Mouse (Mus musculus): ENCODE measurements at regions not wholly inside any gene's neighbourhood (a gene's known extent, or its start where the extent isn't known, plus 50 kb on each side); places are given as distances from the start of the nearest gene placed in this dataset.

DNA sequence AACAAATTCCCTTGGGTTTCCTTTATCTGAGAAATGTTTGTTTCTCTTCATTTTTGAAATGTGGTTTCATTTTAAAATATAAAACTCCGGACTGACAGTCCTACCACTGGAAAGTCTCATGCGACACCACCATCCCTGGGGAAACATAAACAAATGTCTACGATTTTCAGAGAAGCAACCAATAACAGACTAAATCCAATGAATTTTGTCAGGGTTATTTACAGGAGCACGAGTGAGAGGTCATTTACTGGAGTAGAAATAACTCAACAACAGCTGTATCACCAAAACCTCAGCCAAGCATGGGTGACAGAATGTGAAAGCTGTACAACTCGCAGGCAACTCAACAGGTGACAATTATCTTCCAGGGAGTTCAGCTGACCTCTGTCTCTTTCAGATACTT, 200.5 kb downstream of the Fam76b start:
- Histone ChIP-seq H3K4me1 (replicated peaks) (peaks cover 21% of the 10 kb centered on the region; the same call in 1 of the 2 replicates), H3K27me3 (no peaks in the 10 kb centered on the region), H3K9ac (no peak overlapping the region), H3K27ac (replicated peaks) (no peak overlapping the region), H3K4me3 (no peak overlapping the region), H3K9me3 (no peaks in the 10 kb centered on the region), H3K36me3 (no peaks in the 10 kb centered on the region), H3K4me2 (no peak overlapping the region)
- ATAC-seq (ENCODE audit: low read depth): no peak
- 79% methylated on average over 5 of the region's 5 CpGs for WGBS

DNA sequence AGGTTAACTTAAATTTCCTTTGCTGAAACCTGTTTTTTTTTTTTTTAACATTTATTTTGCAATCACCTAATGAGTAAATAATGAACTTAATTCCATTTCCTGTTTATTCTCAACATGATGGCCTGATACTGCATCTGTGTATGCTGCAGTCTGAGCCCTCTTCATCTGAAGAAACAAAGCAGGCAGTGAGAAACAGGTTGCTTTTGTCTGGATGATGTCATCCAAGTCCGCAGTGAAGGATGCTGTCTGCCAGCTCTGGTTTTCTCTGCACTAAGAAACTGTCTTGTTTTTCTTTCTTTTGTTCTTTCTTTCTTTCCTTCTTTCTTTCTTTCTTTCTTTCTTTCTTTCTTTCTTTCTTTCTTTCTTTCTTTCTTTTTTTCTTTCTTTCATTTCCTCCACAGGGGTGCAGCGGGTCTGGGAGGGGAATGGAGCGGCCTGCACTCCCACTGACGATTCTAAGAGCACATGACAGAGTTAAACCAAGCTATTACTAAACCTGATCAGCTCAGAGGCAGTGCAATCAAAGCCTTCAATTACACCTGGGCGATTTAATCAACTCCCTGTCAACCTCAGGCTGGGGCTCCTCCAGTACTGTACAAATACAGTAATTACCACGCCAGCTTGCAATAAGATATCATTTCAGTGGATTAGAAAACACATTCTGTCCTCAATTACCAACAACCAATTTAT, 204.0 kb downstream of the Fam76b start:
- Histone ChIP-seq H3K27ac (replicated peaks) (peak overlapping the region; percentile 75), H3K27me3 (no peaks in the 10 kb centered on the region), H3K9ac (no peak overlapping the region), H3K36me3 (no peaks in the 10 kb centered on the region), H3K4me3 (no peak overlapping the region), H3K4me2 (no peak overlapping the region), H3K9me3 (no peaks in the 10 kb centered on the region), H3K4me1 (replicated peaks) (peaks cover 21% of the 10 kb centered on the region; the same call in 1 of the 2 replicates)
- ATAC-seq (ENCODE audit: low read depth): peak; percentile 96
- WGBS: 47% methylated on average over 6 of the region's 6 CpGs

DNA sequence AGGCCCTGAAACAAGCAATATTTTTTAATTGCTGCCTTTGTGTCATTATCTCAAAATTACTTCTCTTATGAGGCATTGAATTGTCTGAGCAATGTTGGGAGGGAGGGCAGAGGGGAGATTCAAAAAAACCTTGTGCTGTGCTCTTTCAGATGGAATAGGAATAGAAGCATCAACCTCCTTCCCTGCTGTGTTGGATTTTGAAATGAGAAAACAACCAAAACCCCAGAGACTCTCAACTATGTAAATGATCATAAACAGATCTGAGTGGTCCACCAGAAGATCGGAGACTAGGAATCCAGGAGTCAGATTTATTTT, 204.5 kb downstream of the Fam76b start:
- WGBS: 41% methylated on average over 1 of the region's 1 CpGs
- H3K9ac ChIP-seq: no peak overlapping the region
- H3K27me3 ChIP-seq: no peaks in the 10 kb centered on the region
- peaks cover 21% of the 10 kb centered on the region; the same call in 1 of the 2 replicates for H3K4me1 ChIP-seq (replicated peaks)
- no peak overlapping the region for H3K4me3 ChIP-seq
- H3K9me3 ChIP-seq: no peaks in the 10 kb centered on the region
- peak; percentile 87 for ATAC-seq (ENCODE audit: low read depth)
- no peak overlapping the region for H3K4me2 ChIP-seq
- H3K36me3 ChIP-seq: no peaks in the 10 kb centered on the region
- H3K27ac ChIP-seq (replicated peaks): peak overlapping the region; percentile 75

DNA sequence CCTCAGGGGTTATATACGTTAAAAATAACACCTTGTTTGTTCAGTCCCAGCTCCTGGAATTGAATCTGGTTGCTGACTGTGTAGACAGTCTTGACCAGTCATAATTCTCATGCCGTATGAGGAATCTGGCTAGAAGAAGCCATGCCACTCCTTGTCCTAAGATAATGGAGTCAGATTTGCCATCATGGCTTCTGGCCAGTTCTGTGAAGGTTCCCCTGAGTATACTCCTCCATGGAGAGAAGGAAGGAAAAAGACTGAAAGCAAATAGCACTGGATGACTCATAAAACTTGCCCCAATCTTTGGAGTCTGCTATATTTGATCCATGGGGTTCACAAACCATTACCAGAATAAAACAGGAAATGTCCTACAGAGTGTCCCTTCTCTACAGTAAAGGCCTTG, 208.0 kb downstream of the Fam76b start:
- Histone ChIP-seq H3K27ac (replicated peaks) (no peak overlapping the region), H3K9me3 (no peaks in the 10 kb centered on the region), H3K27me3 (no peaks in the 10 kb centered on the region), H3K4me3 (no peak overlapping the region), H3K9ac (no peak overlapping the region), H3K4me2 (no peak overlapping the region), H3K36me3 (no peaks in the 10 kb centered on the region), H3K4me1 (replicated peaks) (peaks cover 21% of the 10 kb centered on the region; the same call in 1 of the 2 replicates)
- ATAC-seq (ENCODE audit: low read depth): no peak
- WGBS: 83% methylated on average over 2 of the region's 2 CpGs

DNA sequence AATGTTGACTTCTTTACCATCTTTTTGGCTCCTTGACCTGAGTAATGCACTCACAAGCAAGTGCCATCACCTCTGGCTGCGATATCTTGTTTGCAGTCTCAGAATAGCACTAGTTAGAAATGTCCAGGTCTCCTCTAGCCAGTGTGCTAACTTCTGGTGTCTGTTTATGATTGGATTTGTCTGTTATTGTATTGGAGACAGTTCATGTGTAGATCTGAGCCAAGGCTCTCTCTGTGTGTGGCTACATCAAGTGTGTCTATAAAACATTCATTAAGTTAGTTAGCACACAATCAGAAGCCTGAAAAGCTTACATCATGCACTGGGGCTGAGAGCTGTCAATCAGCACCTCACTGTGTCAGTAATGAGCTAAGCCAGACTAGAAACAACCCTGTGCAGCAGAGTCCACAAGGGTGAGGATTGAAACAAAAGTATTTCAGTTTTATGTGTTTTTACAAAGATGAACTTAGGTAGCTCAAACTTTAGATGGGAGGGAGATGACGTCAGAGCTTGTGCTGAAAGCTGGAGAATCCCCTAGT, 214.5 kb downstream of the Fam76b start:
- H3K27me3 ChIP-seq: no peaks in the 10 kb centered on the region
- no peak for ATAC-seq (ENCODE audit: low read depth)
- WGBS: 75% methylated on average over 2 of the region's 2 CpGs

DNA sequence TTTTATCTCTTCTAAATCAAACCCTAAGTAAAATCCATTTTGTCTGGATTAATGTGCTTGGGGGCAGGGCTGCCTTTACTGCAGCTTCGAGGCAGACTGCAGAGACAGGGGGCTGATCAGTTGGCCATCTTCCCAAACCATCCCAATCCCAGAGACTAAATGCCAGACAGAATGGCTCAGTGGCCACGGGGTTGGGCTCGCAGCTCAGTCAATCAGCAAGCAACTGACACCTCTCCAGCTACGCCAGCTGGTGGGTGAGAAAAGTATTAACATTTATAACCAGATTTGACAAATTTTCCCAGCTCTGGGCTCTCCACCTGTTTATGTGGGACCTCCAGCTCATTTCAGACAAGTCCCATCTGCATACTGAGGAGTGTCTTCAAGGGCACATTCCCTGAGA, 220.7 kb downstream of the Fam76b start:
- Histone ChIP-seq H3K4me1 (replicated peaks) (peaks cover 4% of the 10 kb centered on the region; the same call in 1 of the 2 replicates), H3K36me3 (no peaks in the 10 kb centered on the region), H3K4me2 (no peak overlapping the region), H3K27me3 (no peaks in the 10 kb centered on the region), H3K9me3 (no peaks in the 10 kb centered on the region), H3K9ac (no peak overlapping the region), H3K4me3 (no peak overlapping the region), H3K27ac (replicated peaks) (no peak overlapping the region)
- 69% methylated on average over 4 of the region's 4 CpGs for WGBS
- no peak for ATAC-seq (ENCODE audit: low read depth)

More for the DNA sequence above, 214.5 kb downstream of the Fam76b start:
- no peaks in the 10 kb centered on the region for H3K9me3 ChIP-seq
- no peaks in the 10 kb centered on the region for H3K36me3 ChIP-seq
- no peak overlapping the region for H3K4me3 ChIP-seq
- no peaks in the 10 kb centered on the region for H3K4me1 ChIP-seq (replicated peaks)
- no peak overlapping the region for H3K4me2 ChIP-seq
- H3K27ac ChIP-seq (replicated peaks): no peak overlapping the region
- no peak overlapping the region for H3K9ac ChIP-seq

DNA sequence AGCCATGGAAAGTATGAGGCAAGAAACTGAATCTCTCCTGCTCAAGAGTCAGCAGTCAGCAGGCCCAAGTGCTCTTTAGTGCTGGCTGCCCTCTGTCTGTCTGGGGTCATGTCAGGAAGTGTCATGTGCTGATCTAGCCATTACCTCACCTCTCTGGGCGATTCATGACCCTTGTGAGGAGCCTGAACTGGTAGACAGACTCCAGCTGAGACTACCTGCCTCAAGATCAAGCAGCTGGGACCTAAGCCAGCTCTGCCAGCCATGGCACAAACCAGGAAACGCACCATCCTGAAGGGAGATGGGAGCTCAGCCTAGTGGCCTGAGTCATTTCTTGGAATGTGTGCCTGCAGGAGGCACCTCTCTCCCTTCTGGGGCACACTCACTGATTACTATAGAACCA, 221.2 kb upstream of the Sesn3 start:
- Histone ChIP-seq H3K9ac (no peak overlapping the region), H3K9me3 (no peaks in the 10 kb centered on the region), H3K4me1 (replicated peaks) (peaks cover 18% of the 10 kb centered on the region), H3K27me3 (no peaks in the 10 kb centered on the region), H3K4me3 (no peak overlapping the region), H3K36me3 (no peaks in the 10 kb centered on the region), H3K27ac (replicated peaks) (no peak overlapping the region), H3K4me2 (no peak overlapping the region)
- WGBS: 23% methylated on average over 2 of the region's 2 CpGs
- ATAC-seq (ENCODE audit: low read depth): no peak

DNA sequence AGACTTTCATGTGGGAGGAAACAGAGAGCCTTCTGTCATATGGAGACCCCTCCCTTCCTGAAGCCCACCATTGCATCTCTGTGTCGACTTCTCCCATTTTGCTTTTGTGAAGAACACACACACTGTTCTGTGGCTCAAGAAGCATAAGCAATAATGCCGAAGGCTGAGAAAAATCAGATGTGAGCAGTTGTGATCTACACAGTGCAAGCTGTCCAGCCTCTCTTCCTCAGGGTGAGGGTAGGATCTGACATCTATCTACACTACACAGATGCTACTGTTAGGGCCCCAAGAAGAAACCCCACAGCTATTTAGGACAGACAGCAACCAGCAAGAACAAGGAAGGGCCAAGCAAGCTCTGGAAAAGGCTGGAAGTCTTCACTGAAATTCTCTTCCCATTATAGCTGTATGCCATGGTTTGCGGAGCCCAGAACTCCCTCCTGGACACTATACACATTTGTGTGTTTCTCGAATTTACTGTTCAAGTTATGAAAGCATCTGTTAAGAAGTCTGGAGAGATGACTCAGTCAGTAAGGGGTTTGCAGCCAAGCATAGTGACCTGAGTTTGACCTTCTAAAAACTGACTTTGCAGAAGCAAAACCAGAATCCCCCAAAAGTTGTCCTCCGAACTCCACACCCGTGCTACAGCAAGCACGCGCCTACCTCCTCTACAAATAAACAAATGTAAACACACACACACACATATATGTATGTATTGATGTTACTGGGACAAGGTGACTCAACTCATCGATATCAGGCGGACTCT, 218.3 kb upstream of the Sesn3 start:
- no peak for ATAC-seq (ENCODE audit: low read depth)
- no peak overlapping the region for H3K9ac ChIP-seq
- no peak overlapping the region for H3K27ac ChIP-seq (replicated peaks)
- WGBS: 85% methylated on average over 10 of the region's 10 CpGs
- peaks cover 27% of the 10 kb centered on the region for H3K4me1 ChIP-seq (replicated peaks)
- H3K4me2 ChIP-seq: no peak overlapping the region
- no peaks in the 10 kb centered on the region for H3K9me3 ChIP-seq
- H3K27me3 ChIP-seq: no peaks in the 10 kb centered on the region
- no peak overlapping the region for H3K4me3 ChIP-seq
- no peaks in the 10 kb centered on the region for H3K36me3 ChIP-seq

- no peak overlapping the region for H3K4me3 ChIP-seq
- no peak overlapping the region for H3K27ac ChIP-seq (replicated peaks)
- H3K27me3 ChIP-seq: no peaks in the 10 kb centered on the region
- H3K36me3 ChIP-seq: no peaks in the 10 kb centered on the region
- H3K9ac ChIP-seq: no peak overlapping the region
- H3K4me1 ChIP-seq (replicated peaks): peaks cover 23% of the 10 kb centered on the region
- WGBS: 21% methylated on average over 5 of the region's 5 CpGs
- H3K4me2 ChIP-seq: no peak overlapping the region
- no peaks in the 10 kb centered on the region for H3K9me3 ChIP-seq
- peak; percentile 63 for ATAC-seq (ENCODE audit: low read depth)
Observed at GRCm38 (mm10) chr9:14058592-14059227, 216.2 kb upstream of the Sesn3 start.

DNA sequence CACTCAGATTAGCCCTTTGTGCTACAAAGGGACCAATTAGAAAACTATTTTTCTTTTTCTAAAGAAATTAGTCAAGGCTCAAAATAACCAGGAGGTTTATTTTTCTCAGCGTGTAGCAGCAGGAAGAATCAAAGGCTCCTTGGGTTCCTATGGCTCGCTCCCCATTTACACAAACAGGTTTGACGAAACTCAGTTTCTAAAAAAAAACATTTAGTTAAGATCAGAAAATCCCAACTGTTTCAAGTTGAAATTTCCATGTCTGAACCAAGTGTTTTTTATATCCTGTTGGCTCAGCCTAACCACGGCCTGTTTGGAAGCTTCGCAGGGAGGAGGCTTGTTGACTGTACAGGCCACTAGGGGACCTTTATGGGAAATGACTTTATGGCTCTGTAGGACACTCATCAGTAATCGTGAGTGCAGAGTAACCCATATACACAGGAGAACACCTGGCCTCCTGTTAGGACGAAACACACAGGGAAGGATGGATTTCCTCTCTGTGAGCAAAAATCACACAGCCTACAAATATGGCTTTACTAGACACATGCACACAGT, 215.6 kb upstream of the Sesn3 start:
- no peak for ATAC-seq (ENCODE audit: low read depth)
- H3K36me3 ChIP-seq: no peaks in the 10 kb centered on the region
- no peaks in the 10 kb centered on the region for H3K9me3 ChIP-seq
- WGBS: 25% methylated on average over 7 of the region's 7 CpGs
- no peaks in the 10 kb centered on the region for H3K27me3 ChIP-seq
- H3K27ac ChIP-seq (replicated peaks): no peak overlapping the region
- H3K4me3 ChIP-seq: no peak overlapping the region
- no peak overlapping the region for H3K9ac ChIP-seq
- no peak overlapping the region for H3K4me2 ChIP-seq
- H3K4me1 ChIP-seq (replicated peaks): peaks cover 17% of the 10 kb centered on the region

- Histone ChIP-seq H3K9me3 (peaks cover 4% of the 10 kb centered on the region), H3K27ac (replicated peaks) (no peak overlapping the region), H3K27me3 (no peaks in the 10 kb centered on the region), H3K4me3 (no peak overlapping the region), H3K4me1 (replicated peaks) (peaks cover 17% of the 10 kb centered on the region), H3K4me2 (no peak overlapping the region), H3K9ac (no peak overlapping the region), H3K36me3 (no peaks in the 10 kb centered on the region)
- 97% methylated on average over 2 of the region's 2 CpGs for WGBS
- ATAC-seq (ENCODE audit: low read depth): no peak
Observed at GRCm38 (mm10) chr9:14060257-14060656, 214.6 kb upstream of the Sesn3 start.

GRCm38 (mm10) chr9:14061389-14061788, 213.5 kb upstream of the Sesn3 start:
- Histone ChIP-seq H3K27me3 (no peaks in the 10 kb centered on the region), H3K9me3 (peaks cover 14% of the 10 kb centered on the region), H3K36me3 (no peaks in the 10 kb centered on the region), H3K4me2 (no peak overlapping the region), H3K27ac (replicated peaks) (no peak overlapping the region), H3K9ac (no peak overlapping the region), H3K4me1 (replicated peaks) (peaks cover 17% of the 10 kb centered on the region), H3K4me3 (no peak overlapping the region)
- ATAC-seq (ENCODE audit: low read depth): no peak
- 69% methylated on average over 5 of the region's 5 CpGs for WGBS
